Mouse (Mus musculus): ENCODE results near the gene Fsd1.

DNA sequence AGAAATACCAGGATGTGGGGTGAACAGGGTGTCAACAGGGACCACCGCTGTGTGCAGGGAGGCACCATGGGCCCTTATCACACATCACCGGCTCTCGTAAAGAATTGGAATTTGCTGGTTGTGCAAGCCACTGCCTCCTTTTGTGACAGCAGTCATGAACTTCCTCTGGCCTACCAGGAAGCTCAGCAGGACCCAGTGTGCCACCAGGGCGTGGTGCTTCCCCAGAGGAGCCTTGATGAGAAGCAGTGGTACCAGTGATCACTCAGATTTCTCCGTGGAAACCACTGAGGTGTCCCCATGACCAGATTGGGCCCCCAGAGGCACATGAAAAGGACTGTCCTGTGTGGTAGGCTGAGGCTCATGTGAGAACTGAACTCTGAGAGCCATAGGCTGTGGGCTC is 37.1 kb downstream of the Fsd1 start:
- no peak for TF ChIP-seq POLR2A (IDR thresholded peaks at IDR 0.05; ENCODE audit: borderline replicate concordance, control insufficient read depth, low read depth, low read length)
- TF ChIP-seq CTCF (IDR thresholded peaks at IDR 0.05; ENCODE audit: control insufficient read depth, insufficient read depth, low read length), result no peak

All from bone marrow, adult 2 months (tissue).